Mouse (Mus musculus) liver, postnatal 0 days (tissue): ENCODE measurements around the gene Egflam.

Experiments used
- CTCF ChIP-seq: sonication (generic); IDR thresholded peaks from 2 replicates; pipeline ENCODE4 v1.5.1; 2016; ENCODE audit warnings: antibody characterized with exemption, low read depth
- EP300 ChIP-seq: IDR thresholded peaks from 2 replicates; pipeline ENCODE4 v1.6.1; 2016; ENCODE audit warnings: antibody characterized with exemption, low read depth, mild to moderate bottlenecking

DNA sequence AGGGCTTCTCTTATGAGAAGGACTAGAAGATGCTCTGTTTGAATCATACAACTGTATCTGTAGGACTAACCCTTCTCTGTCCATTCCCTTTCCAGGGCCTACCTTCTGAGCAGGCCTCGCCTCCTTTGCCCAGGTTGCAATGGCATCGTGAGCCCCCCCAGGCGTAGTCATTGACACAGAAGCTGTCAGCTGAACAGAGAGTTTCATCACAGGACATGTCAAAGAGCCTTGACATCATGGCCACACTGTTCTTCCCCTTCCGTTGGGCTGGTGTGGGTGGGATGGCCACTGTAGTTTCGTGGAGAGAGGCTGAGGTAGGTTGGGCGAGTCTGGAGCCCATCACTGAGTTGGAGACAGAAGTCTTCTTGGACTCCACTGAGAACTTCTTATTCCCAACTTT, 144.9 kb downstream of the Egflam start:
- TF ChIP-seq CTCF (no peak), EP300 (no peak)
